Mouse (Mus musculus) embryonic facial prominence, embryonic 14.5 days (tissue): ENCODE measurements around the gene Foxp1. TPM values are rescaled to one million over a fixed set of nuclear protein-coding genes. Genes with fewer than 3 reads are reported as not detected.
A peak's percentile ranks its signal among the peaks of the same experiment; 100 is the strongest.

Experiments
- ATAC-seq: fragments of 200-750 bp; cut with Nextera tagmentation; 2 replicates; pipeline ENCODE4 v1.8.0; 2017; ENCODE audit warnings: low read depth, moderate number of reproducible peaks, moderate TSS enrichment
- DNase-seq: peaks from one replicate; pipeline ENCODE4 v3.0.0-alpha.2; 2015; ENCODE audit warnings: low spot score
- H3K27ac ChIP-seq: fragments of 300-500 bp; sonication (generic); replicated peaks from 2 replicates; pipeline ENCODE4 v1.5.1; 2014; ENCODE audit warnings: low read depth, mild to moderate bottlenecking, low read length, moderate library complexity
- H3K27me3 ChIP-seq: fragments of 300-500 bp; sonication (generic); replicated peaks from 2 replicates; pipeline ENCODE4 v1.6.1; 2014; ENCODE audit warnings: low read length; ENCODE audit not compliant: control insufficient read depth, insufficient read depth
- H3K36me3 ChIP-seq: fragments of 300-500 bp; sonication (generic); 2 replicates; pipeline ENCODE4 v1.6.1; 2014; ENCODE audit warnings: low read length, mixed read lengths; ENCODE audit not compliant: control insufficient read depth, insufficient read depth
- H3K4me1 ChIP-seq: fragments of 300-500 bp; sonication (generic); 2 replicates; pipeline ENCODE4 v1.6.1; 2014; ENCODE audit warnings: antibody characterized with exemption, low read length; ENCODE audit not compliant: control insufficient read depth, insufficient read depth
- H3K4me2 ChIP-seq: fragments of 300-500 bp; sonication (generic); 2 replicates; pipeline ENCODE4 v1.6.1; 2014; ENCODE audit warnings: low read depth, mild to moderate bottlenecking, low read length, moderate library complexity, mixed read lengths
- H3K4me3 ChIP-seq: fragments of 300-500 bp; sonication (generic); 2 replicates; pipeline ENCODE4 v1.5.1; 2014; ENCODE audit warnings: low read depth, mild to moderate bottlenecking, low read length
- H3K9ac ChIP-seq: fragments of 300-500 bp; sonication (generic); 2 replicates; pipeline ENCODE4 v1.6.1; 2014; ENCODE audit warnings: low read depth, mild to moderate bottlenecking, low read length, moderate library complexity, mixed read lengths
- H3K9me3 ChIP-seq: fragments of 300-500 bp; sonication (generic); 2 replicates; pipeline ENCODE4 v1.6.1; 2016; ENCODE audit warnings: low read length; ENCODE audit not compliant: control insufficient read depth
- WGBS: fragments of 180-500 bp; shearing (Covaris S2); extraction: QIAGEN DNeasy Blood & Tissue Kit; methylation state at CpG from one replicate; pipeline ENCODE4 v1.1.7; 2014; 5-methylcytosine and 5-hydroxymethylcytosine counted together
- polyA plus RNA-seq: library from polyadenylated mRNA; unstranded; fragments of >200 nt; fragmentation: Nextera tagmentation; extraction: Ambion mirVana; gene quantifications from 2 replicates; pipeline ENCODE4 v1.2.1, GENCODE M21; 2014

The Foxp1 gene
- polyA plus RNA-seq, 1 experiment from 2014 or later: 80.1 TPM

DNA sequence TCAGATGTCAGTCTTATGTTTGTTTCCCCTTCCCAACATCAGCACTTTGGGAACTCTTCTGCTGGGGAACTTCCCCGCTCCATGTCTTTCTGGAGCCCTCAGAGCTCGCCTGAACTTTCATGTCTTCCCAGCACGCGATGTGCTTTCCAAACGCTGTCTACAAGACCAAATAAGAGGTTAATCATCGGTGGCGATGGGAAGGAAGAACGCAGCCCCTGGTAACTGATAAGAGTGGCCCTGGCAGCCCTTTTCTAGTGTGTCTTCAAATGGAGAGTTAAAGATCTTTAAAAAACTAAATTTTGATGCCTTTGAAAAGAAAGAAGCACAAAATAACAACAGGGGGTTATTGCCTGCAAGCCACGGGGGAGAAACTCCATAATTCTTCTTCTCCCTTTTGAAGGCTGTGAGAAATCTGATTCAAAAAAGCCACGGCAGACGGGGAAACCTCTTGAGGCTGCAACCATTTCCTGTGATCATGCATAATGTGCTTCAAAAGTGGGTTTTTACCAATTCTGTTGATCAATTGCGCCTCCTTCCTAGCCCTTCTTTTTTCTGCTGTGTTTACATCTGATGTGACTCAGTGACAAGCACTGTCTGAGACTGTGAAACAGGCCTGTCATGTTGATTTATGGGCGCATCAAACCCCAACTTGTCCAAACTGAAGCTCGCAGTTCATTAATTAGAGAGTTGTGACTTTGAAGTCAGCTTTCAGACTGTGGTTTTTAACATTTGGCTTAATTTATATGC lies 509.2 kb downstream of the Foxp1 start:
- DNase-seq (no peak), ATAC-seq (no peak)
- Histone ChIP-seq H3K4me2 (no peak overlapping the region), H3K4me1 (peaks cover 13% of the 10 kb centered on the region; the same call in 1 of the 2 replicates), H3K27ac (no peak overlapping the region; the same call in 1 of the 2 replicates), H3K4me3 (no peak overlapping the region), H3K9ac (no peak overlapping the region), H3K36me3 (peaks cover 33% of the 10 kb centered on the region), H3K9me3 (peaks cover 3% of the 10 kb centered on the region; the same call in 1 of the 2 replicates), H3K27me3 (no peaks in the 10 kb centered on the region)
- WGBS: 46% methylated on average over 14 of the region's 14 CpGs

- 64% methylated on average over 8 of the region's 8 CpGs for WGBS
- no peaks in the 10 kb centered on the region for H3K27me3 ChIP-seq
- no peak overlapping the region for H3K27ac ChIP-seq
- H3K4me2 ChIP-seq: no peak overlapping the region
- peaks cover 9% of the 10 kb centered on the region; the same call in 1 of the 2 replicates for H3K4me1 ChIP-seq
- peaks cover 45% of the 10 kb centered on the region for H3K36me3 ChIP-seq
- H3K4me3 ChIP-seq: no peak overlapping the region
- H3K9ac ChIP-seq: no peak overlapping the region
- ATAC-seq (no peak), DNase-seq (no peak)
- peaks cover 3% of the 10 kb centered on the region; the same call in 1 of the 2 replicates for H3K9me3 ChIP-seq
These were observed 510.5 kb downstream of the Foxp1 start for GRCm38 (mm10) chr6:99011895-99012584.

- H3K9me3 ChIP-seq: peaks cover 3% of the 10 kb centered on the region; the same call in 1 of the 2 replicates
- H3K4me1 ChIP-seq: peaks cover 9% of the 10 kb centered on the region; the same call in 1 of the 2 replicates
- 48% methylated on average over 9 of the region's 10 CpGs for whole genome bisulfite sequencing
- peaks cover 42% of the 10 kb centered on the region for H3K36me3 ChIP-seq
- H3K4me2 ChIP-seq: no peak overlapping the region
- no peak for ATAC-seq
- no peak overlapping the region for H3K27ac ChIP-seq
- DNase-seq: peak; percentile 19
- no peaks in the 10 kb centered on the region for H3K27me3 ChIP-seq
- H3K4me3 ChIP-seq: no peak overlapping the region
- no peak overlapping the region for H3K9ac ChIP-seq
These were observed 512.8 kb downstream of the Foxp1 start for GRCm38 (mm10) chr6:99009771-99010170.

- Histone ChIP-seq H3K9ac (no peak overlapping the region), H3K27me3 (no peaks in the 10 kb centered on the region), H3K4me2 (no peak overlapping the region), H3K4me3 (no peak overlapping the region), H3K36me3 (peaks cover 36% of the 10 kb centered on the region), H3K27ac (no peak overlapping the region), H3K9me3 (peaks cover 3% of the 10 kb centered on the region; the same call in 1 of the 2 replicates), H3K4me1 (peaks cover 8% of the 10 kb centered on the region; the same call in 1 of the 2 replicates)
- ATAC-seq (no peak), DNase-seq (no peak)
- WGBS: 100% methylated on average over 1 of the region's 1 CpGs
These were observed 514.0 kb downstream of the Foxp1 start for GRCm38 (mm10) chr6:99008565-99008964.

- ATAC-seq: no peak
- Histone ChIP-seq H3K4me1 (no peaks in the 10 kb centered on the region; the same call in 1 of the 2 replicates), H3K4me2 (no peak overlapping the region), H3K4me3 (no peak overlapping the region), H3K9ac (no peak overlapping the region), H3K9me3 (peaks cover 3% of the 10 kb centered on the region; the same call in 1 of the 2 replicates), H3K27me3 (no peaks in the 10 kb centered on the region), H3K27ac (no peak overlapping the region), H3K36me3 (peaks cover 44% of the 10 kb centered on the region)
- DNase-seq: no peak
- WGBS: 73% methylated on average over 6 of the region's 6 CpGs
These were observed 515.0 kb downstream of the Foxp1 start for GRCm38 (mm10) chr6:99007542-99007941.

DNA sequence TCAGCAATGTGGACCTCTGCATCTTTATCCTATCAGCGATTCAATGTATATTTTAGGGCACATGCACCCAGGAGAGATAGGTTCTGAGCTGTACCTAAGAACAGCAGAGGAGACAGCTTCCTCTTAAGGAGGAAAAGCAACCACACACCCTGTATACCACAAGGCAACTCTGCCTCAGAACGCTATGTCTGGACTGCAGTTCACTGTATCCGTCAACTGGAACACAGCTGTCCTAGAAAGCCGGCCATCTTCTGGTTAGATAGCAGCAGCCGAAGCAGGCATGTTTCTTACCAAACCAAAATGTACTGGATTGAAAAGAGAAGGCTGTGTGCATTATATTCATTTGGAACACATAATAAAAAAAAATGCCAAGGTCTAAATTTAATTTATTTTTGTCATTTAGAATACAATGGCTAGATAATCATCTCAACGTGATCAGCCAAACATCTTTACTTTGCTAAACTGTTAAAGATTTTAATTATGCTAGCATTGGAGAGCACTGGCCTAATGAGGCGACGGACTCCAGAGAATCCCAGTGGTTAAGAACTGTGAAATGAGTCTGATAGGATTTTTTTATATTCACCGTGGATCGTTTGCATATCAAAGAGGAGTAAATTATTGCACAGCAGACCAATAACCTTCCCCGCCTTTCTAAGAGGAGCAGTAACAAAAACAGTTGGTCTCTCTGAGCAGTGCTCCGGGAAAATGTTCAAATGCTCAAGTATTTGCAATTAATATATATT lies 518.1 kb downstream of the Foxp1 start:
- H3K4me3 ChIP-seq: no peak overlapping the region
- H3K27ac ChIP-seq: no peak overlapping the region
- H3K4me1 ChIP-seq: no peaks in the 10 kb centered on the region
- WGBS: 86% methylated on average over 12 of the region's 12 CpGs
- no peak for DNase-seq
- peaks cover 51% of the 10 kb centered on the region for H3K36me3 ChIP-seq
- H3K27me3 ChIP-seq: no peaks in the 10 kb centered on the region
- no peak overlapping the region for H3K9ac ChIP-seq
- peaks cover 3% of the 10 kb centered on the region; the same call in 1 of the 2 replicates for H3K9me3 ChIP-seq
- H3K4me2 ChIP-seq: no peak overlapping the region
- ATAC-seq: no peak

DNA sequence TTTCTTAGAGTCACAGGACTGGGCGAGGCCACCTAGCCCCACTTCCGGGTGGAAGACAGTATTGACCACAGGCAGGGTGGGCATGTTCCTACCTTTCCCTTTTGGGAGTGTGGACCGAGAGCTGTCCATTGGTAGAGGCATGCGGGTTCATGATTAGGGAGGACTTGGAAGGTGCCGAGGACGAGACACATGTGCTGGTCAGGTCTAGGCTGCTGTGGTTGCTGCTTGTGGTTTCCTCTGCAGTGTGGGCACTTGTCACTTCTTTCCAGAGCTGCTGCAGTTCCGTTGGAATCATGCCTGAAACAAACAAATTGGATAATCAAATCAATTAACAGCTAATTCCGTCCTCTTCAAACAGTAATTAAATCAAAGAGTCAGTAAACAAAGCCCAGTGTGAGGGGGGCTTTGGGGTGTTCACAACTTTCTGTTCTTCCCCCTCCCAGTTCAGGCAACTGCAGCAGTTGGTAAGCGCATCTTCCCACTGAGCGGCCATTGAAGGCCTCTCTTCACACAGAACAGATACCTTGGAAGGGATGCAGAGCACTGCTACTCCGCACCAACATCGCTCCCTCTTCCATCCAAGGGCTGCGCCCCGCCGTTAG lies 519.3 kb downstream of the Foxp1 start:
- H3K4me1 ChIP-seq: peaks cover 3% of the 10 kb centered on the region; the same call in 1 of the 2 replicates
- WGBS: 82% methylated on average over 15 of the region's 15 CpGs
- no peak for ATAC-seq
- no peak overlapping the region for H3K4me3 ChIP-seq
- no peak overlapping the region for H3K9ac ChIP-seq
- no peak overlapping the region for H3K4me2 ChIP-seq
- H3K27me3 ChIP-seq: no peaks in the 10 kb centered on the region
- peaks cover 40% of the 10 kb centered on the region; the same call in 1 of the 2 replicates for H3K36me3 ChIP-seq
- DNase-seq: no peak
- H3K27ac ChIP-seq: no peak overlapping the region
- no peaks in the 10 kb centered on the region for H3K9me3 ChIP-seq

GRCm38 (mm10) chr6:99001637-99002036 lies 520.9 kb downstream of the Foxp1 start:
- DNase-seq: no peak

More at GRCm38 (mm10) chr6:99001637-99002036, 520.9 kb downstream of the Foxp1 start:
- H3K4me3 ChIP-seq: no peak overlapping the region
- H3K36me3 ChIP-seq: peaks cover 25% of the 10 kb centered on the region; the same call in 1 of the 2 replicates
- peaks cover 3% of the 10 kb centered on the region; the same call in 1 of the 2 replicates for H3K4me1 ChIP-seq
- no peak for ATAC-seq
- WGBS: 88% methylated on average over 9 of the region's 9 CpGs
- H3K9ac ChIP-seq: no peak overlapping the region
- no peaks in the 10 kb centered on the region for H3K27me3 ChIP-seq
- H3K27ac ChIP-seq: no peak overlapping the region
- no peak overlapping the region for H3K4me2 ChIP-seq
- H3K9me3 ChIP-seq: no peaks in the 10 kb centered on the region
